Mouse (Mus musculus) fat pad, adult 2 months (tissue): ENCODE results near the gene Kcnj8.
"Not testable (repeated sequence)": the region's sequence is repeated elsewhere in the genome, so short reads cannot be mapped to it uniquely, and the experiment has no call there.

ENCODE experiments used
- DNase-seq: peaks from one replicate; pipeline ENCODE4 v3.0.0-alpha.2; 2011; ENCODE audit warnings: low read depth, low spot score; ENCODE audit errors: extremely low read depth

Kcnj8 gene

DNA sequence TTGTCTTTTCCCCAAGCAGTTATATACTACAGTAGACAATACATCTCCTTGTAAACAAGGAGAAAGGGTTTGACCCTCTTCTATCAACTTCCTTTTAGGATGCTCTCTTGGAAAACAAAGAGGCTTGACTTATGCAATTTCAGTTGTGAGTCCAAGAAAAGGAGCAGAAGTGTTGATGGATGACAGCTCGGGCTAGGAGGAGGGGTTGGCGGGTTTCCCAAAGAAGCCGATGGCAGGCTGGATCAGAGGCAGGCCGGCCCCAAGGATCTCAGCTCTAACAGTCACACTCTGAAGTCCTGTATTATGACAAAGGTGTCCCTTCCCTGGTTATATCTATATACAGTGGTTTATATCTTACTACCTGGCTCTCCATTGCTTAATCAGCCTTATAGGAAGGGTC lies 19.9 kb downstream of the Kcnj8 start:
- no peak for DNase-seq

DNA sequence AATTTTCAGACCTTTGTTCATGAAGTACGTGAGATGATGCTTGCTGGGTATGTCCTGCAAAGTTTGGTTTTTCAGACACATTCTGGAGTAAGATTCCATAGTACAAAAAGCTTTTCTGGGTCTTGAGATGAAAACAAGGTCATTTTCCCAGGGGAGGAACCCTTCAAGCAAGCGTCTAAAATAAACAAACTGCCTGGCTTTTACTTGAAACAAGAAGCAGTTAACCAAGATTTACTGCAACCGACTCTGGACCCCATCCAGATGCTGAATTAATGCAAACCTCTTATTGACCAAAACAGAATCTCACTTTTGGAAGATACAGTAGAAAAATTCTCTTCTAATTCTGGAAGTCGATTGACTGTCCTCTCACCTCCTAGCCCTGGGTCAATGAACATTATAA lies 20.5 kb downstream of the Kcnj8 start:
- DNase-seq: no peak

DNA sequence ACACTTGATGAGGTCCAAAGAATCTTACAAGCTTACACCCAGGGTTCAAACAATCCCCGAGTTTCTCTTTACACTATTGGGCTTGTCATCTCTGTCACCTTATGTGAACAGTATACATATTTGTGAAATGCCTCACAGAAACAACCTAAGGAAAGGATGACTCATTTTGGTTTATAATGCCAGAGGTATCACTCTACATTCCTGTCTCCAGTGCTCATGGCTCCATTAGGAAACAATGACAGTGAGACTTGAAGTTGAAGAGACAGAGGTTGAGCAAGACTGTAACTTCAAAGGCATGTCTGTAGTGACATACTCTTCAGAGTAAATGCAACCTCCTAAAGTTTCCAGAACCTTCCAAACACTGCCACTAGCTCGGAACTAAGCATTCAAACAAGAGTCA lies 23.0 kb downstream of the Kcnj8 start:
- DNase-seq: no peak

DNA sequence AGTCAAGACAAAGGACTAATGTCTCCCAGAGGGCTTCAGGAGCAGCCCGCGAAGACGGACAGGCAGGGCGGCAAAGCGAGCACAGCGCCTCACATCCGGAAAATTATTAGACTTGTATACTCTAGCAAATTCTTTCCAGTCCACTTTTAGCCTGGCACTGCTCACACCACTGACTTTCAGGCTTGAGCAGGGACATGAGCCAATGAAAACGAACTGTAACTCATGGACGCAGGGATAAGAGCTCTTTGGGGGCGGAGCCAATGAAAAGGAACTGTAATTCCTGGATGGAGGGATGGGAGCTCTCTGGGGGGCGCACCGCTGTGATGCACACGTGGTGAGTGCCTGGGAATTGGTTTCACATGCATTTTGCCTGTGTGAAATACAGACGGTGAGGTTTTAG lies 26.3 kb downstream of the Kcnj8 start:
- DNase-seq: no peak

DNA sequence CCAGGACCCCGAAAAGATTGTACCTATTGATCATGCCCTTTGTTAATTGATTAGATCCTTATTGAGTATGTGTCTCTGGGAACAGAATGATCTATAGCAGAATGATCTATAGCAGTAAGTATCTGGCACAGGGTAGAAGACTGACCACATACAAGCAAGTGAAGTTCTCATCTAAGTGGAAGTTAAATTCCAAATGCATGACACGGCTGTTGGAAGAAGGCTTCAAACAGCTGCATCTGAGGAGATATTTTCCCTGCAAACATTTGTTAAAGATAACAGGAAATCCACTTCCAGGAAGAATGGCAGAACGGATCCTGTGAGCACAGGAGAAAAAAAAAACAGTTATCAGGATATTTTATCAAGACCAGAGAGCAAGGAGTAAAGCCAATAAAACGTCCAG lies 27.8 kb downstream of the Kcnj8 start:
- no peak for DNase-seq

DNA sequence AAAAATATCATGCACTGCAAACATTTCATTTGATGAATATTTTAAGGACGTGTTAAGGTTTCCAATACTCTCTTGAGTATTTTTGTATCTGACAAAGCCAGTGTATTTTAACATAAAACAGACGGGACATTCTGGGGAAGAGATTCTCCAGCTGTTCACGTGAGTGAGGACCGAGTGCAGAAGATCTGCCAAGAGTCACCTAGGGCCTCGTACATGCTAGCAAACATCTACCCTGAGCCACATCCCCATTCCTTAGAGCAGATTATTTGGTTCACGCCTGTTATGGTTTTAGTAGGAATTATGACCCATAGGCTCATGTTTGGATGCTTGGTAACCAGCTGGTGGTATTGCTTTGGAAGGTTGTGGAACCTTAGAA lies 28.6 kb downstream of the Kcnj8 start:
- DNase-seq: no peak

DNA sequence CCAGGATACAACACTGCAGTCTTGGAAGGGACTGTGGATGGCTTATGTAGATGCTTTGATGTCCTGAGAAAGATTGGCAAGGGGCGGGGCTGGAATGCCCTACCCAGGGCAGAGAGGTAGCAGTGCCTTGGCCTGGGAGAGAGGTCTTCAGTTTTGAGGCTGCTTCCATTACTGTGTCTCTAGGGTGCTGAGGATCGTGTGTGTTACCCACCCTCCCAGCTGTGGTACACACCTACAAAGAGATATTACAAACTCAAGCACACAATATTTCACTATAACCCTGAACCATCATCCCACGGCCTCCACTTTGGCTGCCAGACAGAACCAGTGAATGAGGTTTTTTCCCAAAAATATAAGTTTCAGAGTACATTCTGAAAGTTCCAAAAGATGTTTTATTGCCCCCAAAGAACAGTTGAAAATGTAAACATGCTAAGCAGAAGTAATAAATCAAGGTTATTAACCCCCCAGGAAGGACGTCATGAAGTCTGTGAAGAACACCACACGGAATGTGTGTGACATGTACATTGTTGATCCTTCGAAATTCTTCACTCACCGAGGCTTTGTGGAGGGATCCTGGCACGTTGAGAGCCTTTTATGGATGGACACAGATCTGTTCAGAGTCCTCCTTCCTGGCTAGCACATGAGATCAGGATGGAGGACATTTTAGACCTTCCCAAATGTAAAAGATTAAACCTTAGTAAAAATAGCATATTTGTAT lies 29.2 kb downstream of the Kcnj8 start:
- DNase-seq: no peak

DNA sequence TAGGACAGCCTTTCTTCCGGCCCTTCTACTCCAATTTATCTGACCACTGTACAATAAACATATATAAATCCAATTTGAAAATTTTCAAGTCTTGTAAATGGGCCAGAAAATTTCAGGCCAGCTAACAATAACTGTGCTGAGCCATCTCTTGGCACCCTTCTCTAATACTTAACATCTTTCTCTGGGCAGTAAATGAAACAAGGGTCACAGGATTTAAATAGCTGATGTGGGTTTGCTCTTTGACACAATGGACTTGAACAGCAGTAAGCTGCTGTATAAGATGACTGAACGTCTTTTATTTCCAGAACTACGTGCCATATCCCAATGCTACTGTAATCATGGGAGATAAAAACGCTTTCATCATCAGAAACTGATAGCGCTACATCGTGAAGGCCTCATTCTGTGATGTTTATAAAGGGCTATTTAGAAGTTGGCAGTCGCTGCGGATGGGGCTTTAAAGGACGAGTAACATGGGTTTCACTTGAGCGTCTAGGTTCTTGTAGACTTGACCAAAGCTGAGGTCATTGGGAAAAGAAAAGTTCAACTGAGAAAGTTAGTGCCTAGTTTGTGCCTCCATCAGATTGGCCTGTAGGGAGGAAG lies 30.8 kb downstream of the Kcnj8 start:
- no peak for DNase-seq

DNA sequence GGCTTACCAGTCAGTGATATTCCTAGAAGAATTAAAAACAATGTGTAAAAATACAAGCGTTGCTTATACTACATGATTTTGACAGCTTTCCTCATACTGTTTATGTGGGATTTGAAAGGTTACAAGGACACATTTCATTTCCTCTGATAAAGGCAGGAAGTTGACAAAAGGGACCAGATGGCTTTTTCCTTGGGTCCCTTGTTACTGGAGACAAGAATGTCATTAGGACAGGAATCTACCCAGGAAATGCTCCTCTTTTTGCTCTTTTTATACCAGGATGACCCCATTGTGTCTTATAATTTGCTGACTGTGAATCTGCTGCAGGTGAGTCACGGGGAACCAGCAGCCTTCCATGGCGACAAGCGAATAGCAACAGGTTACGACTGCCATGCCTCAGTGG lies 31.3 kb downstream of the Kcnj8 start:
- DNase-seq: no peak

DNA sequence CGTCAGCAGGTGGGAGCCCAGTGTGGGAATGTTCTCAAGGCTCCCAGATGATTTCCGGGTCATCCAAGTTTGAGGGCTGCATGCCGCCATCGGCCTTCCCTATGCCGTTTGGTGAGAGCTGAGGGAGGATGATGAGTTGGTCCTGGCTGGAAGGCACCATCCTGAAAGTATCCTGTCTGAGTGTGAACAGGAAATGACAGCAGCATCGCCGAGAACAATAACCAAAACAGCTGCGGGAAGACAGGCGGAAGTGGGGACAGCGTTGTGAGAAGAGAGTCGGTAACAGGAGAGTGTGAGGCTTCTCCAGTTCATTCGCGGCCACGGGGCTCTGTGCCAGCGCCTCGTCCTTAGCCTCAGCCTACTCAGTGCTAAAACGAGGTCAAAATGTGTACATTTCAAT lies 32.9 kb downstream of the Kcnj8 start:
- DNase-seq: no peak

DNA sequence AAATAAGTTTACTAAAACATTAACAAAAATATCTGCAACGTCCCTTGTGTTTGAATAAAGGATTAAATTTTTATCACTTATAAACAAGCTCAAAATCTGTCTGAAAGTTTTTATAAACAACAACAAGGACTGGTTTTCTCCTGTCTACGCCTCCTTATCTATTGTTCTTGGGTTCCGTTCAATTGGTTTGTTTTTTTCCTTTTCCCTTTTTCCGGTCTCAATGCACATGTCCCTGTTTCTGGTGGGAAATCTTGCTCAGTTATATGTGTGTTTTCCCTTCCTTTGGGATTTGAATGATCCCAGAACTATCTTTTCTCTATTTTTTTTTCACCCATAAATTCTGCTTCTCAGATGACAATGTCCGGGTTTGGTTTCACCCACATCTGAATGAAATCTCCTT lies 38.0 kb downstream of the Kcnj8 start:
- no peak for DNase-seq

DNA sequence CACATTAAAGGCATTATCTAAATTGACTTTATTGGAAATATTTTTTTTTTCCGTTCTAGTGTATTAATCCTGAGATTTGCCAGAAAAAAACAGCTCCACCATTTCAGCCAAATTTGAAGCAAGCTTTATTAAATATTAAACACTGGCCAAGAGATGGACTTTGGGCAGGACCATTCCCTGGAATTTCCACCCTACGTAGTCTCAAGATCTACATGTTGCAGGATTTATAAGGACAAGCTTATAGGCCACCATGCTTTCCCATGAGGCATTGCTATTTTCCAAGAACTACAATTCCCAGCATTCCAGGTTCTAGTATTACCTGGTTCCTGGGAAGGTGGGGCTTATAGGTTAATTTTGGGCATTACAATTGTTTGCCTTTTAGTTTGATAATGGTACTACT lies 38.7 kb downstream of the Kcnj8 start:
- no peak for DNase-seq

DNA sequence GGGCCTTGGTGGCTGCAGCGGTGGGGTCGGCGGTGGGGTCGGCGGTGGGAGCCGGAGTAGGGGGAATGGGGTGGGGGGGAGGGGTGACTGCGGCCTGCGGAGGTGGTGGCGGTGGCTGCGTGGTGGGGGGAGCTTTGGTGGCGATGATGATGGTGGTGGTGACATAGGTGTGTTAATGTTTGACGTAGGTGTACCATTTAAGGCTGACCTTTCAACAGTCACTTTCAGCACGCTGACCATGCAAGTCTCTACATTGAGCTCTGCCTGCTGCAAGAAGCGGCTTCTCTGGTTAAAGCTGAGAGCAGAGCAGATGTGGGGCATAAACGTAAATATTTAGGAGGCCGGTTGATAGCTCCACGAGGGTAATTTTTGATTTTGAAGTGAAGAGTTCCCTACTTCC lies 39.3 kb downstream of the Kcnj8 start:
- no peak for DNase-seq

DNA sequence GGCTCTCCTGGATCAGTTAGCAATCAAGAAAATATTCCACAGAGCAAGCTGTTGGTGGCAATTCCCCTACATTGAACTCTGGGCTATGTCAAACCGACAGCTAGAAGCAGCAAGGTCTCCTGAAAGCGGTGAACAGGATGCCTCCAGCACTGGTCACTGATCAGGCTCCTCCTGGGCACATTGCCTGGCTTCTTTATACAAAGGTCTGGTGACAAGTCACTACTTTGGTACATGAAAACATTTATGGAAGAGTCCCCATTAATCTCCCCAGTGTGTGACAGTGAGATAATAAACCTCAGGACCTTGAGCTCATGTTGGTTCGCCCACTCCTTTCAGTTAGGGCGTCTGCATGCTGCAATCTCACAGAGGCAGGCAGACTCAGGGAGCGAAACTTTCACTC lies 41.0 kb downstream of the Kcnj8 start:
- DNase-seq: no peak

DNA sequence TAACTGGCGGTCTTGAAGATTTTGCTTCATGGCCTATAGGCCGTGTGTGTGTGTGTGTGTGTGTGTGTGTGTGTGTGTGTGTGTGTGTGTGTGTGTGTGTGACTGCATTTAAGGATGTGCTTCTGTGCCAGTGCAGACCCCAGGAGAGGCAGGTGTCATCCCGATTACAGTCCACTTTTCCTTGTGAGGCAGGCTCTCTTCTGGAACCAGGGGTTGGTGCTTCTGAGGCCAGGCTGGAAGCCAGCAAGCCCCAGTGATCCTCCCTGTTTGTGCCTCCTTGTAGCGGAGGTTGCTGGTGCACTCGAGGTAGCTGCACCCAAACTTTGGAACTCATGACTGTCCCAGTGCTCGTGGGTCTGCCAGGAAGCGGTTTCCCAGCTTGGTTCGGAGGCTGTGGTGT lies 41.7 kb downstream of the Kcnj8 start:
- DNase-seq: no peak

DNA sequence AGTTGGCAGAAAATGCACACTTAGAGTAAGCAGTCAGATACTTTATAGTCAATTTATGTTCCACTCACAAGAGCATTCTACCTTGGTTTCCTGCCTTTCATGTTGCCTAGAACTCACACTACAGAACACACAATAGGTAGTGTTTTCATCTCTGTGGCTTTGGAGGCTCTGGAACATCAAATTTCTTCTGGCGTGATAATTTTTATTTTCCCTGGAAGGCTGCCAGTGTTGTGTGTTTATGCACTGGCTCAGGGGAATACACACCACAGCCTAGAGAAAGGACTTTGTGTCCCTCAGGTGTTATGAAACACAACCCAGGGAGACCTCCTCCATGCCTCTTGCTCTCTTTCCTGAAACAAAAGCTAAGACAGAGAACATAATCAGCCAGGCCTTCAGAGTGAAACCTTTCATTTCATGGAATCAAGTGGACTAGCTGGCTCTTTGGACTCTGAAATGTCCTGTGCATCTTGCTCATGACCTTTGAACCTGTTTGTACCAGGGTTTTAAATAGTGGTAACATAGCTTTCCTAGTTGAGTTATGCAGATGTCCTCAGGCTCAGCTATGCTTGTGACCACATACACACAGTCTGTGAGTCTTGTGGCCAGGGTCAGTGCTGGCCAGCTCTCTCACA lies 43.4 kb downstream of the Kcnj8 start:
- DNase-seq: no peak

DNA sequence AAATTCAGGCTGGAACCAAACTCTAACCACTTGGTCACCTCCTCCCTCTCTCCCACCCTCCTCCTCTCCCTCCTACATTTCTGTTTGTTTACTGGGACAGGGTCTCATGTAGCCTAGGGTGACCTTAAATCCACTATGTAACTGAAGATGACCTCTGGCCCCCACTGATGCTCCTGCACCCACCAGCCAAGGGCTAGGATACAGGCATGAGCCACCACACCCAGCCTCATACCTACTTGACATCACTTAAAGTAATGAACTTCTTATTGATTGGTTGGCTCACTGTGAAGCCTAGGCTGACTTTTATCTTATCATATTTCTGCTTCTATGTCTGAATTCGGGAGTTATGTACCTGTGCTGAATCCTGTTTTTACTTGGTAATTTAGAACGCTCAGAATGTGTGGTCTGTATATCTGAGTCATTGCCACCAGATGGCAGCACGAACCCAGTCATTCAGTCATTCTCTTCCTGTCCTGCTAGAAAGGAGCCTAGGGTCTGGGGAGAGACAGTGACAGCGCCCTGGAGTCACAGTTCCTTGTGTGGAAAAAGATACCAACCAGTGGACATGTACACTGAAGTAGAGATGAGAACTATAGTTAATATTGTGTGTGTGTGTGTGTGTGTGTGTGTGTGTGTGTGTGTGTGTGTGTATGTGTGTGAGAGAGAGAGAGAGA lies 46.6 kb downstream of the Kcnj8 start:
- DNase-seq: no peak

DNA sequence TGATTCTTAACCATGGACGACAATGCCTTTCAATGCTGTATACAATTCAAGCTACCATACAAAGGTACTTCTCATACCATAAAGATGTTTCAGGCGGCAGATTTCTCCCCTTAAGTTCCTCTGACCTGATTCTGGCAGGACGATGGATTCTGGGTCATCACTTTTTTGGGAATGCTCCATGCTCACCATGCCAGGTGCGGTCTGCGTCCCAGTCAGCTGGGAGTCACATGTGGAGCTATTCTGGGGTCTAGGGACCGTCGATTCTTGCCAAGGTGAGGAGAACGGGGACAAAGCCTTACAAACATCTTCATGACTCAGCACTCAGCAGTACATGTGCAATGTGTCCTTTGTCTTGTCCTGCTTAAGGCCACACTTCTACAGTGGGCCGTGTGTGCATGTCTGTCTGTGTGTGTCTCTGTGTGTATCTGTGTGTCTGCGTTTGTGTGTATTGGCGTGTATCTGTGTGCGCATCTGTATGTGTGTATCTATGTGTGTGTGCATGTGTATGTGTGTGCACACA lies 49.8 kb downstream of the Kcnj8 start:
- DNase-seq: no peak

DNA sequence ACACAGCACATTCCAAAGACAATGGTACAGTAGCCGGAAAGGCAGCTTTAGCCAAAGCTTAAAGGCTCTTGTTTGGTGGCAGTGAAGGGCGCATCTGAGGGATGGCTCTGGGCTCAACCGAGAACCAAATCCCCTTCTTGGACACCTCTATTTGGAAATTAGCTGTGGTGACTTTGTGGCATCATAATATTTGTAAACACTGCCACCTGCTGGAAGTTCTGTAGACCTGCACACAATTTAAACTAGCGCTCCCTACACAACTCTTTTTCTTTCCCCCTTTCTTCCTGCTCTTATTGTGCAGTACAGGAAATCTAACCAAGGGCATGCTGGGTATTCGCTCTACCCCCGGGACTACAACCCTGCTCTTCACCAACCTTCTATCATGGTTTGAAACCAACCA lies 52.3 kb downstream of the Kcnj8 start:
- no peak for DNase-seq

DNA sequence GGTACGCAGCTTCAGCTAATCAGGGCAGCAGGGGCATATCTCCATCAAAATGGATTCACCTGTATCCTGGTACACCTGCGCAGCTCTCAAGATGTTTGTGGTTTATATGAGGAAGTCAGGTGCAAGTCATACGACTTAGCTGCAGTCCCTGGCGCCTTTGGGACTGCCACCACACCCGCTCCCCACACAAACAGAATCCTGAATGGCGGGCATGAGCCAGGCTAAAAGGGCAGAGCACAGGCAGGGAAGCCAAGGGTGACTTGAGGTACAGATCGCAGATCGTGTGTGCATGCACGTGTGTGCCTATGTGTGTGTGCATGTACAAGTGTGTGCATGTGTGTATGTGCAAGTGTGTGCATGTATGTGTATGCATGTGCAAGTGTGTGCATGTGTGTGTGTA lies 56.0 kb downstream of the Kcnj8 start:
- DNase-seq: not testable (repeated sequence)

DNA sequence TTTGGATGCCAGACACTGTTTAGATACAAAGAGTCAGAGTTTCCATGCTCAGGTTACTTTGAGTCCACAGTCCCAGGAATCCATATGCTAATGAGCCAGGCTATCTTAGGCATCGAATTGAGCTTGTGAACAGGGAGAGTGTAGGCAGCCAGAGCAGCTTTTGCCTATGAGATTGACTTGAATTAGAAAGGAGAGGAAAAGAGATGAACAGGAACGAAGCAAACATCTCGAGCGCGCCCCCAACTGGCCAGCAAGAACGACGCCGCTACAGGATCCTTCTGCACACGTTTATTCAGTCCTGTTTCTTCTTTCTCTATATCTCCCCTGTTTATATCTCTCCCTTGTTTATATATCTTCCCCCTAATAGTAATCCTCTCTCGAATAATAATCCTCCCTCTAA lies 56.5 kb downstream of the Kcnj8 start:
- DNase-seq: no peak
